Mouse (Mus musculus) liver, embryonic 14.5 days (tissue): ENCODE results near the gene Bloc1s3. TPM values are rescaled to one million over a fixed set of nuclear protein-coding genes. Genes with fewer than 3 reads are reported as not detected.

ENCODE experiments used
- ATAC-seq: fragments of 200-750 bp; cut with Nextera tagmentation; 2 replicates; pipeline ENCODE4 v1.8.0; 2017; ENCODE audit warnings: moderate number of reproducible peaks, mild to moderate bottlenecking, moderate library complexity; ENCODE audit not compliant: insufficient read depth
- DNase-seq, 3 experiments: peaks; one replicate each; pipeline ENCODE4 v3.0.0-alpha.2; 2012 to 2013; ENCODE audit warnings: low read depth in 3 of 3, low spot score in 3 of 3
- H3K27ac ChIP-seq: fragments of 300-500 bp; sonication (generic); 2 replicates; pipeline ENCODE4 v1.5.1; 2014; ENCODE audit warnings: moderate library complexity, mild to moderate bottlenecking, control low read depth, inconsistent platforms
- H3K27me3 ChIP-seq: fragments of 300-500 bp; sonication (generic); 2 replicates; pipeline ENCODE4 v1.6.1; 2014; ENCODE audit warnings: mild to moderate bottlenecking, low read length, moderate library complexity; ENCODE audit not compliant: control insufficient read depth, insufficient read depth
- H3K36me3 ChIP-seq: fragments of 300-500 bp; sonication (generic); replicated peaks from 2 replicates; pipeline ENCODE4 v1.6.1; 2014; ENCODE audit warnings: low read depth; ENCODE audit not compliant: control insufficient read depth, insufficient read depth
- H3K4me1 ChIP-seq, 2 experiments: fragments of 200-500 bp in 1 of 2; fragments of 300-500 bp in 1 of 2; sonication (generic) in 1 of 2; replicated peaks; 2 replicates each; pipeline ENCODE4 v1.6.1; 2012 to 2014; ENCODE audit warnings: antibody characterized with exemption in 1 of 2, inconsistent platforms in 1 of 2, low read length in 1 of 2; ENCODE audit not compliant: control insufficient read depth in 2 of 2, insufficient read depth in 2 of 2
- H3K4me2 ChIP-seq: fragments of 300-500 bp; sonication (generic); 2 replicates; pipeline ENCODE4 v1.6.1; 2014; ENCODE audit warnings: low read depth, mild to moderate bottlenecking, control low read depth, moderate library complexity
- H3K4me3 ChIP-seq, 2 experiments: fragments of 200-500 bp in 1 of 2; fragments of 300-500 bp in 1 of 2; sonication (generic) in 1 of 2; 2 replicates each; pipeline ENCODE4 v1.5.1; 2012 to 2014; ENCODE audit warnings: low read depth in 2 of 2, low read length in 2 of 2, mild to moderate bottlenecking in 2 of 2, control low read depth in 1 of 2, inconsistent platforms in 1 of 2, moderate library complexity in 1 of 2; ENCODE audit not compliant: insufficient read depth in 1 of 2
- H3K9ac ChIP-seq: fragments of 300-500 bp; sonication (generic); replicated peaks from 2 replicates; pipeline ENCODE4 v1.6.1; 2014; ENCODE audit warnings: mild to moderate bottlenecking, control low read depth, moderate library complexity
- H3K9me3 ChIP-seq: fragments of 300-500 bp; sonication (generic); 2 replicates; pipeline ENCODE4 v1.6.1; 2016; ENCODE audit warnings: low read length, mixed read lengths; ENCODE audit not compliant: control insufficient read depth
- CTCF ChIP-seq: IDR thresholded peaks from 2 replicates; pipeline ENCODE4 v1.5.1; 2016; ENCODE audit warnings: antibody characterized with exemption, low read depth, control low read depth
- EP300 ChIP-seq: IDR thresholded peaks from 2 replicates; pipeline ENCODE4 v1.6.1; 2016; ENCODE audit warnings: antibody characterized with exemption, low read depth
- WGBS: fragments of 180-500 bp; shearing (Covaris S2); extraction: QIAGEN DNeasy Blood & Tissue Kit; methylation state at CpG from one replicate; pipeline ENCODE4 v1.1.7; 2014; ENCODE audit not compliant: insufficient replicate concordance; 5-methylcytosine and 5-hydroxymethylcytosine counted together
- polyA plus RNA-seq, 2 experiments: library from polyadenylated mRNA; depleted of rRNA in 1 of 2; stranded (reverse) in 1 of 2; unstranded in 1 of 2; fragments of >200 nt; fragmentation: Nextera tagmentation in 1 of 2; extraction: Ambion mirVana in 1 of 2; gene quantifications; 2 replicates each; pipeline versions ENCODE4 v1.2.1 to v1.2.3; 2012 to 2014

Gene Bloc1s3
- polyA plus RNA-seq, 2 experiments: 0.39 to 2.0 TPM

- 76% methylated on average over 25 of the region's 25 CpGs for WGBS
- no peaks in the 10 kb centered on the region for H3K27me3 ChIP-seq
- no peak overlapping the region for H3K9ac ChIP-seq
- H3K36me3 ChIP-seq: no peaks in the 10 kb centered on the region
- H3K4me3 ChIP-seq: no peak overlapping the region
- H3K9me3 ChIP-seq: no peaks in the 10 kb centered on the region
- ATAC-seq (no peak), DNase-seq (no peak)
- H3K4me2 ChIP-seq: no peak overlapping the region
- H3K4me1 ChIP-seq: peaks cover 0 to 2% of the 10 kb centered on the region in 2 experiments; a peak in 1 of 4 replicates
- H3K27ac ChIP-seq: no peak overlapping the region
- TF ChIP-seq EP300: no peak
- no peak for TF ChIP-seq CTCF
Observed at GRCm38 (mm10) chr7:19494751-19495474, 13.3 kb downstream of the Bloc1s3 start.

DNA sequence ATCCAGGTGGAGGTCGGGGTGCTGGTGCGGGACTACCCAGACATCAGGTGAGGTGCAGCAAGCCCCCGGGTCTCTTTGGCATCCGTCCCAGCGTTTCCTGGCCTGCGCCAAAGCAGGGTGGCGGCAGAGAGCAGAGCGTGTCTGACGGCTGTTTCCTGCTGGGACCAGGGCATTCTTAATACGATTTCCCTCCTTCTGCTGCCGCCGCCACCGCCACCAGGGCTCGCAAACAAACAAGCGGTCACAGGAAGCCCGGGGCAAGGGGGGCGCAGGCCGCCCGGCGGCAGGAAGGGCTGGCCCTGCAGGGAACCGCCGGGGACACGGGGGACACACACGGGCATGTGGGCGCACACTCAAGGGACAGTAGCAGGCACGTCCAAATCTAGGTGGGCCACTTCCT, 16.4 kb downstream of the Bloc1s3 start:
- Histone ChIP-seq H3K9ac (no peak overlapping the region), H3K36me3 (no peaks in the 10 kb centered on the region), H3K4me1 (no peaks in the 10 kb centered on the region; a peak in 1 of 4 replicates), H3K27me3 (no peaks in the 10 kb centered on the region), H3K4me2 (peak overlapping the region; percentile 28; the same call in 1 of the 2 replicates), H3K27ac (no peak overlapping the region), H3K9me3 (no peaks in the 10 kb centered on the region), H3K4me3 (no peak overlapping the region)
- WGBS: 30% methylated on average over 26 of the region's 26 CpGs
- DNase-seq (no peak), ATAC-seq (no peak)
- peak; percentile 36; the same call in 1 of the 2 replicates for TF ChIP-seq CTCF
- no peak for TF ChIP-seq EP300

GRCm38 (mm10) chr7:19489525-19489924, 18.6 kb downstream of the Bloc1s3 start:
- Histone ChIP-seq H3K36me3 (no peaks in the 10 kb centered on the region), H3K27me3 (no peaks in the 10 kb centered on the region), H3K9ac (no peak overlapping the region), H3K4me1 (no peaks in the 10 kb centered on the region), H3K9me3 (no peaks in the 10 kb centered on the region), H3K4me2 (no peak overlapping the region), H3K27ac (no peak overlapping the region), H3K4me3 (no peak overlapping the region)
- DNase-seq (no peak), ATAC-seq (no peak)
- 71% methylated on average over 31 of the region's 31 CpGs for WGBS
- TF ChIP-seq EP300 (no peak), CTCF (no peak)

- Histone ChIP-seq H3K4me1 (no peaks in the 10 kb centered on the region), H3K4me2 (no peak overlapping the region), H3K4me3 (no peak overlapping the region), H3K9me3 (no peaks in the 10 kb centered on the region), H3K27ac (no peak overlapping the region), H3K9ac (no peak overlapping the region), H3K27me3 (no peaks in the 10 kb centered on the region), H3K36me3 (no peaks in the 10 kb centered on the region)
- WGBS: 36% methylated on average over 7 of the region's 7 CpGs
- no peak for TF ChIP-seq CTCF
- no peak for ATAC-seq
- no peak for DNase-seq
Observed at GRCm38 (mm10) chr7:19486549-19486948, 21.6 kb downstream of the Bloc1s3 start.

GRCm38 (mm10) chr7:19485488-19485887, 22.7 kb downstream of the Bloc1s3 start:
- Histone ChIP-seq H3K4me3 (no peak overlapping the region), H3K27me3 (no peaks in the 10 kb centered on the region), H3K27ac (no peak overlapping the region), H3K4me2 (no peak overlapping the region), H3K9ac (no peak overlapping the region), H3K9me3 (no peaks in the 10 kb centered on the region), H3K4me1 (no peaks in the 10 kb centered on the region), H3K36me3 (no peaks in the 10 kb centered on the region)
- ATAC-seq: no peak
- TF ChIP-seq CTCF: no peak
- TF ChIP-seq EP300: no peak
- DNase-seq: no peak
- 56% methylated on average over 1 of the region's 1 CpGs for WGBS
